8 mouse cellular contexts compared by ENCODE assay signal in the genomic region with DNA sequence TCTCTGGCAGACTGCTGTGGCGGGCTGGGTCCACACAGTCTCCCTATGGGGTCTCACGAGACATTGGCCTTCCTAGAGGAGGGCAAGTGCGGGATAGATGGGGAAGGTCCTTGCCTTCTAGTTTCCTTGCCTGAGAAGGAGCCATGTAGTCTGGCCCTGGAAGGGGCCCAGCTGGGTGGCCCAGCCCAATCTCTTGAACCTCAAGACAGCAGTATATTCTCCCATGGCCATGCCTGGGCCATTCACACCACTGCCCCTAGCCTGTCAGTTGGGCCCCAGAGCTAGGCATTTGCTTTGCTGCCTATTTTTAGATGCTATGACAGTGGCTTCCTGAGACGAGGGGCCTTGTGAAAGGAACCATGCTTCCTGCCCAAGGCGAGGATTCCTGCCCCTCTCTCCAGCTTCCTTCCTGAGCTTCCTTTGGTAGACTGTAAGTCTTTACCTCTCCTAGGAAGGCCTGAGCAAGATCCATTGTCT. TPM values are rescaled to one million over a fixed set of nuclear protein-coding genes. Genes with fewer than 3 reads are reported as not detected.
DNase-seq lines count a peak whose midpoint lies in the region; ATAC-seq and TF ChIP-seq lines count a peak whose summit lies in the region.

No protein-coding gene starts in this region.

- H3K36me3 ChIP-seq in lung, embryonic 15.5 days = peaks cover 40% of the 10 kb centered on the region
- peaks cover 39% of the 10 kb centered on the region for H3K36me3 ChIP-seq in kidney, embryonic 15.5 days
- peaks cover 34% of the 10 kb centered on the region for H3K36me3 ChIP-seq in myocyte (ENCODE audit: control insufficient read depth, insufficient read depth)

- TF ChIP-seq POLR2A in myocyte (IDR thresholded peaks at IDR 0.05; ENCODE audit: insufficient read length, low read depth) = no peak

- no peaks in the 10 kb centered on the region for H3K9me3 ChIP-seq in lung, embryonic 15.5 days
- H3K9me3 ChIP-seq in kidney, embryonic 15.5 days (replicated peaks) = no peaks in the 10 kb centered on the region

- ATAC-seq in lung, embryonic 15.5 days (ENCODE audit: borderline replicate concordance, extremely low read depth, low FRiP score, low TSS enrichment) = peak; percentile 19; the same call in 1 of the 2 replicates
- ATAC-seq in kidney, embryonic 15.5 days (replicated peaks; ENCODE audit: low FRiP score) = no peak

- peak overlapping the region; percentile 38 for H3K4me2 ChIP-seq in lung, embryonic 15.5 days
- peak overlapping the region; percentile 20; the same call in 1 of the 2 replicates for H3K4me2 ChIP-seq in kidney, embryonic 15.5 days
- H3K4me2 ChIP-seq in myocyte (ENCODE audit: low read depth) = peak overlapping the region; percentile 99

- 0 out of 2 replicates have a peak overlapping the region, but pooled peaks have one; percentile 12 for H3K9ac ChIP-seq in lung, embryonic 15.5 days
- H3K9ac ChIP-seq in kidney, embryonic 15.5 days = no peak overlapping the region

- H3K27me3 ChIP-seq in lung, embryonic 15.5 days = no peaks in the 10 kb centered on the region
- no peaks in the 10 kb centered on the region for H3K27me3 ChIP-seq in kidney, embryonic 15.5 days
- H3K27me3 ChIP-seq in myocyte (ENCODE audit: control insufficient read depth, insufficient read depth, insufficient read length) = no peaks in the 10 kb centered on the region

- intact Hi-C loops in left cerebral cortex, postnatal 10 days (cut with DNase I) = no loop called here

- H3K4me3 ChIP-seq in lung, embryonic 15.5 days = no peak overlapping the region
- H3K4me3 ChIP-seq in kidney, embryonic 15.5 days (replicated peaks) = no peak overlapping the region
- no peak overlapping the region for H3K4me3 ChIP-seq in myocyte

- no peak overlapping the region for H3ac ChIP-seq in myocyte (ENCODE audit: control insufficient read depth, insufficient read length)

- H3K4me1 ChIP-seq in lung, embryonic 15.5 days = peaks cover 63% of the 10 kb centered on the region
- peaks cover 58% of the 10 kb centered on the region for H3K4me1 ChIP-seq in kidney, embryonic 15.5 days

- H3K79me2 ChIP-seq in myocyte (ENCODE audit: control insufficient read depth, insufficient read depth) = peaks cover 88% of the 10 kb centered on the region

- DNase-seq in lung, postnatal 36 days = no peak
- peak; percentile 70 for DNase-seq in heart, adult 8-10 months (ENCODE audit: low spot score)
- DNase-seq in right cerebral cortex, adult 2 months (ENCODE audit: low spot score in 2 of 2) = no peak
- no peak for DNase-seq in left cerebral cortex, postnatal 10 days (ENCODE audit: extremely low spot score in 1 of 2, low spot score in 2 of 2)
- no peak for DNase-seq in spleen, postnatal 14 days (ENCODE audit: low spot score in 2 of 2)

- 48% methylated on average over 5 of the region's 5 CpGs for WGBS in lung, embryonic 15.5 days
- 67% methylated on average over 5 of the region's 5 CpGs for WGBS in kidney, embryonic 15.5 days

- peak overlapping the region; percentile 78 for H3K27ac ChIP-seq in lung, embryonic 15.5 days
- H3K27ac ChIP-seq in kidney, embryonic 15.5 days = peak overlapping the region; percentile 72

TF ChIP-seq in myocyte, 11 proteins besides CTCF, POLR2A, EP300 and RAD21:
- TF ChIP-seq CEBPB (IDR thresholded peaks at IDR 0.05; ENCODE audit: insufficient read depth, poor library complexity, severe bottlenecking) = no peak
- TF ChIP-seq POLR2AphosphoS2 (IDR thresholded peaks at IDR 0.05; ENCODE audit: insufficient read length, low read depth) = no peak
- TF ChIP-seq REST (IDR thresholded peaks at IDR 0.05; ENCODE audit: insufficient read depth, insufficient read length) = no peak
- TF ChIP-seq MYOD1 (IDR thresholded peaks at IDR 0.05; ENCODE audit: control insufficient read depth in 1 of 3, insufficient read length in 2 of 3, low read depth in 2 of 3) = no peak
- TF ChIP-seq E2F4 (IDR thresholded peaks at IDR 0.05; ENCODE audit: insufficient read depth) = no peak
- no peak for TF ChIP-seq MAX (IDR thresholded peaks at IDR 0.05; ENCODE audit: low read depth)
- TF ChIP-seq SRF (IDR thresholded peaks at IDR 0.05; ENCODE audit: control insufficient read depth, insufficient read length, low read depth) = no peak
- peak in 1 of 3 experiments; percentile 43 for TF ChIP-seq MYOG (IDR thresholded peaks at IDR 0.05; ENCODE audit: control insufficient read depth in 1 of 3, insufficient read depth in 1 of 3, insufficient read length in 2 of 3, low read depth in 2 of 3)
TF ChIP-seq in myocyte: peak in this region for 1.

RNA-seq across cellular contexts. Expression of gene Cd81, which starts 5.7 kb away (rescaled TPM):
- 694 and 720 TPM in 2 replicates for polyA plus RNA-seq in lung, embryonic 15.5 days (2015; fragmentation: Nextera tagmentation; extraction: Ambion mirVana)
- total RNA-seq in heart, adult 8-10 months (2022) = 100 to 1,000 TPM; 397 to 430 (median 418) TPM
- polyA plus RNA-seq in kidney, embryonic 15.5 days (2015; fragmentation: Nextera tagmentation; extraction: Ambion mirVana) = 519 and 576 TPM in 2 replicates
- 744 TPM for polyA plus RNA-seq in myocyte (2012; fragmentation: generic; extraction: Trizol)
- total RNA-seq in left cerebral cortex, postnatal 10 days (2021) = 100 to 1,000 TPM; 344 to 359 TPM

RNA-seq across cellular contexts. Expression of gene Tssc4, which starts 10.8 kb away (rescaled TPM):
- polyA plus RNA-seq in lung, embryonic 15.5 days (2015; fragmentation: Nextera tagmentation; extraction: Ambion mirVana) = 105 and 107 TPM in 2 replicates
- 10 to 100 TPM; 13.6 to 15.2 (median 14.3) TPM for total RNA-seq in heart, adult 8-10 months (2022)
- 91.8 and 105 TPM in 2 replicates for polyA plus RNA-seq in kidney, embryonic 15.5 days (2015; fragmentation: Nextera tagmentation; extraction: Ambion mirVana)
- 78.6 TPM for polyA plus RNA-seq in myocyte (2012; fragmentation: generic; extraction: Trizol)
- 10 to 100 TPM; 43.9 to 45.2 TPM for total RNA-seq in left cerebral cortex, postnatal 10 days (2021)

RNA-seq across cellular contexts. Expression of gene Trpm5, which starts 36.2 kb away (rescaled TPM):
- polyA plus RNA-seq in lung, embryonic 15.5 days (2015; fragmentation: Nextera tagmentation; extraction: Ambion mirVana) = 4.4 and 4.5 TPM in 2 replicates
- under 1 TPM in 1 of 4 experiments, not detected in 3; 0.28 TPM for total RNA-seq in heart, adult 8-10 months (2022)
- 7.1 and 8.2 TPM in 2 replicates for polyA plus RNA-seq in kidney, embryonic 15.5 days (2015; fragmentation: Nextera tagmentation; extraction: Ambion mirVana)
- 6.9 TPM for polyA plus RNA-seq in myocyte (2012; fragmentation: generic; extraction: Trizol)
- under 1 TPM; 0.21 to 0.26 TPM for total RNA-seq in left cerebral cortex, postnatal 10 days (2021)

RNA-seq across cellular contexts. Expression of gene Kcnq1, which starts 47.9 kb away (rescaled TPM):
- 5.5 and 6.0 TPM in 2 replicates for polyA plus RNA-seq in lung, embryonic 15.5 days (2015; fragmentation: Nextera tagmentation; extraction: Ambion mirVana)
- total RNA-seq in heart, adult 8-10 months (2022) = 10 to 100 TPM; 30.9 to 36.9 (median 32.8) TPM
- polyA plus RNA-seq in kidney, embryonic 15.5 days (2015; fragmentation: Nextera tagmentation; extraction: Ambion mirVana) = 5.8 and 6.5 TPM in 2 replicates
- polyA plus RNA-seq in myocyte (2012; fragmentation: generic; extraction: Trizol) = 0.12 TPM
- 1 to 10 TPM; 1.4 to 2.1 TPM for total RNA-seq in left cerebral cortex, postnatal 10 days (2021)

RNA-seq across cellular contexts. Expression of gene Tspan32, which starts 53.4 kb away (rescaled TPM):
- polyA plus RNA-seq in lung, embryonic 15.5 days (2015; fragmentation: Nextera tagmentation; extraction: Ambion mirVana) = 1.9 and 2.8 TPM in 2 replicates
- 1 to 10 TPM in 1 of 4 experiments, under 1 TPM in 3; 0.27 to 2.8 (median 0.52) TPM for total RNA-seq in heart, adult 8-10 months (2022)
- polyA plus RNA-seq in kidney, embryonic 15.5 days (2015; fragmentation: Nextera tagmentation; extraction: Ambion mirVana) = 2.2 and 2.3 TPM in 2 replicates
- polyA plus RNA-seq in myocyte (2012; fragmentation: generic; extraction: Trizol) = 59.5 TPM
- total RNA-seq in left cerebral cortex, postnatal 10 days (2021) = under 1 TPM; 0.26 to 0.32 TPM

Comparison
In these comparisons a context has a peak if more than half of its experiments do, and no peak if none do; other contexts are left out.
1. H3K4me2 ChIP-seq: peak in every context shown above with its lines; median percentile 99 in myocyte; 38 in lung, embryonic 15.5 days; 20 in kidney, embryonic 15.5 days.